Mouse (Mus musculus) adrenal gland, adult (tissue): Measurements from ENCODE around the gene Zfp354b.

Source experiments
- DNase-seq, 2 experiments: peaks; one replicate each; pipeline ENCODE4 v3.0.0; 2022 to 2023; ENCODE audit warnings: low spot score in 1 of 2; ENCODE audit not compliant: inconsistent age in 2 of 2

Zfp354b gene

GRCm38 (mm10) chr11:50886231-50886932, 45.1 kb downstream of the Zfp354b start:
- peak; percentile 80 to 88 for DNase-seq

- no peak for DNase-seq
These were observed 47.7 kb downstream of the Zfp354b start for GRCm38 (mm10) chr11:50883756-50884155.

- no peak for DNase-seq
These were observed 52.8 kb downstream of the Zfp354b start for GRCm38 (mm10) chr11:50878641-50879040.
